Mouse (Mus musculus): ENCODE data around the gene Pard3b.

DNA sequence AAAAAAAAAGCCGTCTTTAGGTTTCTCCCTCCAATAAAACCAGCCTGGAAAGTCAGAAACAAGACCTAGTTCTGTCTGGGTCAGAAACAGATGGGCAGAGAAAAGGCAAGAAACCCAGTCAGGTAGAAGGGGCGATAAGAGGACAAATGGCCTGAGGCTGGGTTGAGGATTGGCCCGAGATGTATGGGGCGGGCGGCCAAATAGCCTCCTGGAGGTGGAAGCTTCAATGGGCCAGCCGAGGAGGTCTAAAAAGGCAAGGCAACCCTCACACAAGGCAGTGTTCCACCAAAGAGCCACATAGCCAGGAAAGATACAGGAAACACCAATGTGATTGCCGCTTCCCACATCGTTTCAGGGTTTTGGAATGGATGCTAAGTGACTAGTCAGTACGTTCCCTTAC, 322.9 kb downstream of the Pard3b start:
- TF ChIP-seq CTCF (IDR thresholded peaks at IDR 0.05) (no peak), POLR2A (IDR thresholded peaks at IDR 0.05; ENCODE audit: insufficient read depth, low read depth, low read length) (no peak), EP300 (IDR thresholded peaks at IDR 0.05; ENCODE audit: insufficient read depth, low read depth, low read length) (no peak)
